Mouse (Mus musculus): Measurements from ENCODE around the gene Serpinb9. TPM values are rescaled to one million over a fixed set of nuclear protein-coding genes. Genes with fewer than 3 reads are reported as not detected.

Gene Serpinb9
- polyA plus RNA-seq, 1 experiment from 2014 or later = 0.63 TPM

DNA sequence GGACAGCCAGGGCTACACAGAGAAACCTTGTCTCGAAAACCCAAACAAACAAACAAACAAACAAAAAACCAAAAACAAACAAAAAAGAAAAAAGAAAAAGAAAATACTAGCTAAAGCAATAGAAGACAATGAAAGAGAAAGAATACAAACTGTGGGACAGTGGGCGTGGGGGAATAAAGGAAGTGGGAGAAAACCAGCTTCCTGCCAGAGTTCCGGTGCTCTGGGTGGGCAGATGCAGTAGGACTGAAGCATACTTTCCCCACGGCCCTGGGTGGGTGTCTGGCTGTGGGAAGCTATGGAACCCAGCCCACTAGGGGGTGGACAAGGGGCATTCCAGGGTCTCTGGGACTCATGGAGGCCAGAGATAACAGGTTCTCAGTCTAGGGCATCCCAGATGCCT is 45.1 kb downstream of the Serpinb9 start:
- Histone ChIP-seq H3K36me3 (replicated peaks) (no peaks in the 10 kb centered on the region), H3K27me3 (no peaks in the 10 kb centered on the region), H3K9me3 (no peaks in the 10 kb centered on the region), H3K4me1 (no peaks in the 10 kb centered on the region), H3K27ac (no peak overlapping the region), H3K4me3 (replicated peaks) (no peak overlapping the region), H3K4me2 (no peak overlapping the region), H3K9ac (no peak overlapping the region)
- 73% methylated on average over 4 of the region's 4 CpGs for WGBS
- ATAC-seq (ENCODE audit: low FRiP score) = no peak

DNA sequence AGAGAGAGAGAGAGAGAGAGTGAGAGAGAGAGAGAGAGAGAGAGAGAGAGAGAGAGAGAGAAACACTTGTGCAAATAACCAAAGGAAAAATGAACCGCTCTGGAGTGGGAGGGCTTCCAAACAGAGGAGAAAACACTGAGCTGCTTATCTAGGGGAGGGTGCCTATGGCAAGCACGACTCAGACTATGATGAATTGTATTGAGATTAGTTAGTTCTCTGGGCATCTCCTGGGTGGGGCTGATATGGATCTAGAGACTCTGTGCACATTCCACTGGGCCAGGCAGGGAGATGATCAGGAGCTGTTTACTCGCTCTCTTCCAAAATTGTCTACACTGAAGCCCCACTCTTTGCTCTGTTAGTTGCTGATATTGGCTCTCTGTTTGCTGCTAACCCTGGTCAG is 48.6 kb downstream of the Serpinb9 start:
- Histone ChIP-seq H3K9me3 (no peaks in the 10 kb centered on the region), H3K27ac (no peak overlapping the region), H3K4me3 (replicated peaks) (no peak overlapping the region), H3K4me2 (no peak overlapping the region), H3K9ac (no peak overlapping the region), H3K27me3 (no peaks in the 10 kb centered on the region), H3K36me3 (replicated peaks) (no peaks in the 10 kb centered on the region), H3K4me1 (no peaks in the 10 kb centered on the region)
- ATAC-seq (ENCODE audit: low FRiP score) = no peak
- 67% methylated on average over 3 of the region's 3 CpGs for WGBS

DNA sequence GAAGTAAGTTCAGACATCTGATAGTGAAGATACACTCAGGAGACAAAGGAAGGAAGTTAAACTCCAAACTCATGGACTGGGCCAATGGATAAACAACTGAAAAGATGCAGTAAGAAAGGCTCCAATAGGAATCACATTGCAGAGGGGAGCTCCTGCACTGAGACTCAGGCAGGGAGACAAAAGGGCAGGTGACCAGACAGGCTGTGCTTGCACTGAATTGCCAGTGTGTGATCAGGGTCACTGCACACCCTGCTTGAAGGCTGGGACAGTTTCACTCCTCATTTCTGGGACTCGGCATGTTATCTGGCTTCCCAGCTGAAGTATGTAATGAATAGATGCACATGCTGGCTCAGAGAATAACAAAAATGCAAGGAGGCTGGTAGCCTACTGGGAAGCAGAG is 60.0 kb downstream of the Serpinb9 start:
- Histone ChIP-seq H3K9me3 (no peaks in the 10 kb centered on the region), H3K4me1 (no peaks in the 10 kb centered on the region), H3K27ac (no peak overlapping the region), H3K4me2 (no peak overlapping the region), H3K36me3 (replicated peaks) (no peaks in the 10 kb centered on the region), H3K27me3 (no peaks in the 10 kb centered on the region), H3K4me3 (replicated peaks) (no peak overlapping the region), H3K9ac (no peak overlapping the region)
- WGBS = 76% methylated on average over 1 of the region's 1 CpGs
- no peak for ATAC-seq (ENCODE audit: low FRiP score)

Other genes starting within 250 kb of the Serpinb9 start
- 0.13 and 0.22 TPM in 2 replicates for gene Mylk4, start 219.3 kb upstream of the Serpinb9 start, polyA plus RNA-seq (2016; fragmentation: Nextera tagmentation; extraction: Ambion mirVana)
- gene Wrnip1, start 201.2 kb upstream of the Serpinb9 start, polyA plus RNA-seq (2016; fragmentation: Nextera tagmentation; extraction: Ambion mirVana) = 29.1 and 30.4 TPM in 2 replicates
- not detected in 2 replicates for gene D930007J09Rik, start 200.4 kb upstream of the Serpinb9 start, polyA plus RNA-seq (2016; fragmentation: Nextera tagmentation; extraction: Ambion mirVana)
- gene Serpinb1a, start 152.1 kb upstream of the Serpinb9 start, polyA plus RNA-seq (2016; fragmentation: Nextera tagmentation; extraction: Ambion mirVana) = 0.33 and 0.51 TPM in 2 replicates
- gene Serpinb1c, start 105.0 kb upstream of the Serpinb9 start, polyA plus RNA-seq (2016; fragmentation: Nextera tagmentation; extraction: Ambion mirVana) = not detected in 2 replicates
- gene Serpinb6b, start 38.0 kb upstream of the Serpinb9 start, polyA plus RNA-seq (2016; fragmentation: Nextera tagmentation; extraction: Ambion mirVana) = 0.49 and 0.52 TPM in 2 replicates
- gene Serpinb9b, start 24.2 kb downstream of the Serpinb9 start, polyA plus RNA-seq (2016; fragmentation: Nextera tagmentation; extraction: Ambion mirVana) = 0.05 TPM in 1 of 2 replicates, not detected in the other
- 0.98 and 0.99 TPM in 2 replicates for gene Serpinb1b, start 75.3 kb downstream of the Serpinb9 start, polyA plus RNA-seq (2016; fragmentation: Nextera tagmentation; extraction: Ambion mirVana)
- not detected in 2 replicates for gene Serpinb9c, start 156.5 kb downstream of the Serpinb9 start, polyA plus RNA-seq (2016; fragmentation: Nextera tagmentation; extraction: Ambion mirVana)
- gene Serpinb9d, start 189.7 kb downstream of the Serpinb9 start, polyA plus RNA-seq (2016; fragmentation: Nextera tagmentation; extraction: Ambion mirVana) = not detected in 2 replicates
- gene Serpinb9e, start 246.4 kb downstream of the Serpinb9 start, polyA plus RNA-seq (2016; fragmentation: Nextera tagmentation; extraction: Ambion mirVana) = not detected in 2 replicates